Mouse (Mus musculus) liver, postnatal 0 days (tissue): ENCODE results near the gene Wnt3a.

Experiments
- CTCF ChIP-seq: sonication (generic); IDR thresholded peaks from 2 replicates; pipeline ENCODE4 v1.5.1; 2016; ENCODE audit warnings: antibody characterized with exemption, low read depth
- EP300 ChIP-seq: IDR thresholded peaks from 2 replicates; pipeline ENCODE4 v1.6.1; 2016; ENCODE audit warnings: antibody characterized with exemption, low read depth, mild to moderate bottlenecking

DNA sequence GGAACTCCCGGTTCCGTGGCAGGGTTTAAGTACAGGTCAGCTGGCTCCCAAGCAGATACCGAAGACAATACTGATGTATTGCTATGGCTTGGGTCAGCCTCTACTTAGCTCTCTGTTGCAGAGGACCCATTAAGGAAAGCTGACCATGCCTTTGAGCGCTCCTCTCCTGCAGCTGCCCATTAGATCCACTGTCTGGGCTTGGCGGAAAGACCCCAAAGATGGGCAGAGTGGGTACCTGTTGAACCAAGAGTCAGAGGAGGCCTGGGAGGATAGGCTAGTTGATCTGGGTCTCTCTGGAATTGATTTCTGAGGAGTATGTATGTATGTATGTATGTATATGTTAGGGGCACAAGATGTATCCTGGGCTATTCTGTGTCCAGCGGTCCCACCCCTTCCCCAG lies 18.1 kb upstream of the Wnt3a start:
- TF ChIP-seq CTCF (no peak), EP300 (no peak)
